Mouse (Mus musculus): ENCODE results near the gene Grap. TPM values are rescaled to one million over a fixed set of nuclear protein-coding genes. Genes with fewer than 3 reads are reported as not detected.

Grap gene
- polyA plus RNA-seq, 1 experiment from 2014 or later, result 11.7 TPM

DNA sequence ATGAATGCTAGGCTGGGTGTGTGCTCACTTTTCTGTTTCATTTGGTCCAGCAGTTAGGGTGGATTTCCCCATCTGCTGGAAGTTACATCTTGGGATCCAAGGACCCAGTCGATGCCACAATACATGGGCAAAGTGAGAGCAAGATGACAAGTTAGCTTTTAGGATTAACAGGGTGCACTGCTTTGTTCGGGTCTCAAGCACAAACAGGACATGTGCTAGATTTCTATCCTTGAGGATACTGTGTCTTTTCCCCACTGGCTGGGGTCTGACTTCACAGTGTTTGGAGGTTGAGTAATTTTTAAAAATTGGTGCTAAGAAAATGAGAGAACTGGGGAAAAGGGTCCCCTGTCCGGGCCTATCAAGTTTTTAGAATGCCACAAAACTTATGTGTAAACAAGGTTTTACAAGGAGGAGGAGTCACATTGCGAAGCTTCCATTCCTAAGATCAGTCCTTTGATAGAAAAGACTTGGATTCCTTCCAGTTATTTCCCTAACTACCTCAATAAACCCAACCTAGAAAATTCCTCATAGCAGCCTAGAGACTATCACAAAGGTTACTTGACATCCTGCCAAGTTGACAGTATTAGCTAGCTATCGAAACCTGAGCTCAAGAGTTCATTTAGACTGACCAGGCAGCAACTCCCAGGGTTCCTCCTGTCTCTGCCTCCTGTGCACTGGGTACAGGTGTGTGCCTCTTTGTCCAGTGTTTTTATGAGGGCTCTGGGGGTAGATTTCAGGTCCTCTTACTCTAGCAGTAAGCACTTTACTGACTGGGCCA is 9.7 kb upstream of the Grap start:
- Histone ChIP-seq H3K4me3 (no peak overlapping the region), H3K27ac (no peak overlapping the region)

DNA sequence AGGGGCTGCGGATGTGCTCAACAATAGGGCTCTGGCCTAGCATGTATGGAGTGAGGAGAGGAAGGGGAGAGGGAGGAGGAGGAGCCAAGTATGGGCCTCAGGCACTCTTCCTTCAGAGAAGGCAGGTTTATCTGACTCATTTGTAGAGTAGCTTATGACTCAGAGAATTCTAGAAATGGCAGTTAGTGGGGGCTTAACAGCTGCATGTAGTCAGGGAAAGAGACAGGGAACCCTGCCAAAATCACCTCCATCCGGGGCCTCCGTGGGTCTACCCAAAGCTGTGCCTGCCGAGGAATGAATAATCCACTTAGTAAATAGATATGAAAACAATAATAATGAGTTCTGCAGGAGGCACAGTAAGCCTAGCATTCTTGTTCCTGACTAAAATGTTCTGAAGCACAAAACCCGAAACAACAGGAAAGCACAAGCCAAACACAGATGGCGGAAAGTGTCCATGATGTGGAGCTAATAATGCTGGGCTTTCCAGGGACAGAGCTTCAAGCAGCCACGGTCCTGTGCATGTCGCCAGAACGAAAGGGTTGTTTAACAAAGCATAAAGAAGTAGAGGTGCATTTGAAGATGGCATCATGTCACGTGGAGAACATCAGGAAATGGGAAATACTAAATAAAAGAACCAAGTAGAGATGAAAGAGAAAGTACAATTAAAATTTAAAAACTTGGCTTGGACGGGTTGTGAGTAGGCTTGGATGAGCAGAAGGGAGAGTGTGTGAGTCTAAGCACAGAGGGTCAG is 8.3 kb upstream of the Grap start:
- Histone ChIP-seq H3K9me3 (no peaks in the 10 kb centered on the region), H3K27ac (no peak overlapping the region), H3K4me1 (no peaks in the 10 kb centered on the region), H3K9ac (no peak overlapping the region), H3K4me2 (no peak overlapping the region), H3K27me3 (replicated peaks) (no peaks in the 10 kb centered on the region), H3K36me3 (replicated peaks) (no peaks in the 10 kb centered on the region), H3K4me3 (no peak overlapping the region)
- 68% methylated on average over 11 of the region's 11 CpGs for WGBS
- ATAC-seq (replicated peaks), result no peak

More for the DNA sequence above, 9.7 kb upstream of the Grap start:
- Histone ChIP-seq H3K4me2 (no peak overlapping the region), H3K4me1 (no peaks in the 10 kb centered on the region), H3K36me3 (replicated peaks) (no peaks in the 10 kb centered on the region), H3K9ac (no peak overlapping the region), H3K9me3 (no peaks in the 10 kb centered on the region), H3K27me3 (replicated peaks) (no peaks in the 10 kb centered on the region)
- WGBS, result 78% methylated on average over 5 of the region's 5 CpGs
- no peak for ATAC-seq (replicated peaks)

DNA sequence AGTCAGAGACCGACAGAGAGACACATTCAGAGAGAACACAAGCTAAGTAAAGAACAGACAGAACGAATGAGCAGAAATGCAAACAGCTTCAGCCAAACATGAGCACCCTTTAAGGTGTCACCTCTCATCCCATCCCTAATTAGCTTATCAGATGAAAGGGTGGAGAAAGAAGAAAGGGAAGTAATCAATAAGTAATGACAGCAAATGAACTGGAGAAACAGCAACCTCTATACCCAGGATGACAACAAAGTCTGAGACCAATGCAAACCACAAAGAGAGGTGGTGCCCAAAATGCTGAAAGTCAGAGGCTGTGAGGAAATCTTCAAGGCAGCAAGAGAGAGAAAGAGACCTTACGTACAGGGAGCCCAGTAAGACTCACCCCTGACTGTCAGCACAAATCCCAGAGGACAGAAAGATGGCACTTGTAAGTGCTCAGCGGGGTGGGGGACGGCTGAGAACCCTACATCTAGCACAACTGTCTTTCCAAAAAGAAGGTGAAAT is 7.7 kb upstream of the Grap start:
- H3K9me3 ChIP-seq, result no peaks in the 10 kb centered on the region
- H3K9ac ChIP-seq, result no peak overlapping the region
- H3K4me2 ChIP-seq, result no peak overlapping the region
- H3K36me3 ChIP-seq (replicated peaks), result no peaks in the 10 kb centered on the region
- H3K4me3 ChIP-seq, result no peak overlapping the region
- H3K27ac ChIP-seq, result no peak overlapping the region
- WGBS, result 78% methylated on average over 5 of the region's 5 CpGs
- no peak for ATAC-seq (replicated peaks)
- no peaks in the 10 kb centered on the region for H3K27me3 ChIP-seq (replicated peaks)
- H3K4me1 ChIP-seq, result no peaks in the 10 kb centered on the region

DNA sequence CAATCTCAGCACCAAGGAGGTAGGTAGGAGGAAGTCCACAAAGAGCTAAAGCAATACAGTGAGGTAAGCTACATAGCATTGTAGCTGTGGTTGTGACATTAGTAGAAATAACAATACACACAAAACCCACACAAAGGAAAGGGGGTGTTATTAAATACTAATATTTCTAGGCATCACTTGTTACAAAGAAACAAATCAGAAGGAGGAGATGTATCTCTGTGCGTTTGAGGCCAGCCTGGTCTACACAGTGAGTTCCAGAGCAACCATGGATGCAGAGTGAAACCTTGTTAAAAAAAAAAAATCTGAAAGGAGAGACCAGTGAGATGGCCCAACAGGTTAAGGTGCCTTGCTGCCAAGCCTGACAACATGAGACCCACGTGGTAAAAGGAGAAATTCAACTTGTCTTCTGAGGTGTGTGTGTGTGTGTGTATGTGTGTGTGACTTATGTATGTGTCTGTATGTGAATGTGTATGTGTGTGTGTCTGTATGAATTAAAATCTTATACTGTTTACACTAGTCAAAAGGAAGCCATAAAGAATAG is 6.5 kb upstream of the Grap start:
- no peaks in the 10 kb centered on the region for H3K9me3 ChIP-seq
- ATAC-seq (replicated peaks), result no peak
- no peak overlapping the region for H3K4me3 ChIP-seq
- H3K4me1 ChIP-seq, result no peaks in the 10 kb centered on the region
- H3K36me3 ChIP-seq (replicated peaks), result no peaks in the 10 kb centered on the region
- no peak overlapping the region for H3K27ac ChIP-seq
- H3K9ac ChIP-seq, result no peak overlapping the region
- H3K27me3 ChIP-seq (replicated peaks), result no peaks in the 10 kb centered on the region
- 57% methylated on average over 2 of the region's 2 CpGs for WGBS
- no peak overlapping the region for H3K4me2 ChIP-seq

DNA sequence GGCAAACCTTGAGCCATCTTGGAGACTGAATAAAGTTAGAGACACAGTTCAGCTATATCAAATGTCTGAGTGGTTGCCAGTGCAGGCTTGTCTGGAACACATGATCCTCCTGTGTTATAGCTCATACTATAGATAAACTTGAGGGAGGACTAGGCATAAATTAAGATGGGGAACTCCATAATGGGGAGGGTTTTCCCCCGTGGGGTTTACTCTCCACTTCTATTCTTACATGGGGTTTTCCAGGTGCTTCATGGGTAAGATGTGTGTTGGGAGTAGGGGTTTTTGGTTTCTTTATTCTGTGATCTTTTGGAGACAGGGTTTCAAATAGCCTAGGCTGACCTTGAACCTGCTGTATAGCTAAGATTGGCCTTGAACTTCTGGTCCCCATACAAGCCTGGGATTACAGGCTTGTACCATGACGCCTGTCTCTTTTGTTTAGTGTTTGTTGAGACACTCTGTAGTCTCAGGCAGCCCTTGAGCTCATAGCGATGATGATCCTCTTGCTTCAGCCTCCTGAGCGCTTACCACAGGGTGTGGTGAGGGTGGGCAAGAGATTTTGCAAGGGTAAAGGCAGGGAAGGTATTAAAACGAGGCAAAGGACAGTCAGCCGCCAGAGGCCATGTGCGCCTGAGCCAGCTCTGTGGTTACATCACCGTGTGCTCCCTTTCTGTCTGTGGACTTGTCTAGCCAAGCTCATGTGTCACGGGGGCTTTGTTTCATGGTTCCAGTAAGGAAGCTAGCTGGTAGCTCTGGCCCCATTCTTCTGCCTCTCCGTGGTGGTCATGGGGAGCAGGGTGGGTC is 5.8 kb upstream of the Grap start:
- Histone ChIP-seq H3K9ac (no peak overlapping the region), H3K9me3 (no peaks in the 10 kb centered on the region), H3K27me3 (replicated peaks) (no peaks in the 10 kb centered on the region), H3K4me1 (no peaks in the 10 kb centered on the region), H3K4me2 (no peak overlapping the region), H3K36me3 (replicated peaks) (no peaks in the 10 kb centered on the region), H3K4me3 (no peak overlapping the region), H3K27ac (no peak overlapping the region)
- 70% methylated on average over 10 of the region's 10 CpGs for WGBS
- ATAC-seq (replicated peaks), result no peak

DNA sequence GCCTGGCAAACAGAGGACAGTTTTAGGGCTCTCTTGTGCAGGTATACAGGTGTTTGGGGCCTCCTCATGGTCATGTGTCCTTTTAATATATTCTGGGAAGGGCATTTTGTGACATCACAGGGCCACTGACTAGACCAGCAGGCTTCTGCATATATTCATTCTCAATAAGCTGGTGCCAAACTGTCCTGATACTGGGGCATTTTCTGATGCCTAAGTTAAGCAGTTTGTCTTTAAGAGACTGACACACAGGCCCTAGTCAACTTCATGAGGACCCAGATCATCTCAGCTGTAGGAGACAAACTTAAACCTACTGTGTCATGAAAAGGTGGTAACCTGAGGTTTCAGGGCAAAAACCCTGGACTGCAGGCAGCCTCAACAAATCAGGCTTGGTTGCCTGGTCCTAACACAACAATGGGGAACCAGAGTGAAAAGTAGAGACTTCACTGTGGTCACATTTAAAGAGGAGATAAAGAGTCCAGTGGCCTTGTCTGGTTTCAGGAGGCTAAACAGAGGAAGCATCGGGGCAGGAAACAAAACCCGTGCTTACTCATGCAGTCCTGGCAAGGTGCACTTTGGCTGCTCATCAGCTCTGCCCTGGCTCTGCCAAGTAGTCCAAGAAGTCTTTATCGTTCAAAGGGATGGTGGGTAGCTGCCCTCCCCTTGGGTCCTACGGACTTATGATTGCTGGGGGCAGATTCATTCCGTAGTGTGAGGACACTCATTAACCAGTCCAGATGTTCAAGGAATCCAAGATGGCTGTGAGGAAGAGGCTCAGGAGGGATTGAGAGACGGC is 4.9 kb upstream of the Grap start:
- Histone ChIP-seq H3K36me3 (replicated peaks) (no peaks in the 10 kb centered on the region), H3K27me3 (replicated peaks) (no peaks in the 10 kb centered on the region), H3K9me3 (no peaks in the 10 kb centered on the region), H3K27ac (no peak overlapping the region), H3K4me2 (no peak overlapping the region), H3K4me1 (no peaks in the 10 kb centered on the region), H3K9ac (no peak overlapping the region), H3K4me3 (no peak overlapping the region)
- WGBS, result 81% methylated on average over 6 of the region's 6 CpGs
- ATAC-seq (replicated peaks), result no peak

DNA sequence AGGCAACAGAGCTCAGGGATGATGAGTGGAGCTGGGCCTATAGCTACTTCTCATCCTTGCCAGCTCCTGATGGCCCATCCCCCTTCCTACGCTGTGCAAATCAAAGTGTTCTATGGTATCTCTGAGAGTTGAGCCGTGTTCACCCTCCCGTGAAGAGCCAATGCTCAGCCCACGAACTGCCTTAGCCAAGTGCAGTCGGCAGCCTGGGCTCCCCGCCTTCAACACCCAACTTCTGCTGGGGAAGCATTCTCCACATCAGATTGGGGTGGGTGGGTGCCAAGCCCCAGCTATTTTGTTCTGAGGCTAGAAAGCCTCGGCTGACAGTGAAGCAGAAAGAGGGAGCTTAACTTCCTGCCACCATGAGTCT is 4.3 kb upstream of the Grap start:
- Histone ChIP-seq H3K4me3 (no peak overlapping the region), H3K36me3 (replicated peaks) (no peaks in the 10 kb centered on the region), H3K4me2 (no peak overlapping the region), H3K4me1 (no peaks in the 10 kb centered on the region), H3K9ac (no peak overlapping the region), H3K27me3 (replicated peaks) (no peaks in the 10 kb centered on the region), H3K9me3 (no peaks in the 10 kb centered on the region), H3K27ac (no peak overlapping the region)
- WGBS, result 79% methylated on average over 7 of the region's 7 CpGs
- no peak for ATAC-seq (replicated peaks)

DNA sequence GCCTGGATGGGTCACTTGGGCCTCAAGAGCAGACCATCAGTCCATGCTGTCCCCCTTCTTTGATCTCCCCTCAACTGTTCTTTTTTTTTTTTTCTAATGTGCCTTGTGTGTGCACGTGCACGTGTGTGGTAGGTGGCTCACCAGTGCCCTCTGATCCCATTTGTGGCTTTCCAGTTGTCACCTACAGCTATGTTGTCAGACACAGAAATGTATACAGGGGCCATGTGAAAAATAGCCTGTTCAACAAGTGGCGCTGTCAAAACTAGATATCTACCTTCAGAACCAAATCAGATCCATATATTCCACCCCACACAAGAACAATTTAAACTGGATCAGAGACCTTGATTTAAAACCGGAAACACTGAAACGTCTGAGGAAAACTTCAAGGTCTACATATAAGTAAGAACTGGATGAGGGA is 3.9 kb upstream of the Grap start:
- Histone ChIP-seq H3K9ac (no peak overlapping the region), H3K9me3 (no peaks in the 10 kb centered on the region), H3K27me3 (replicated peaks) (no peaks in the 10 kb centered on the region), H3K36me3 (replicated peaks) (no peaks in the 10 kb centered on the region), H3K4me2 (no peak overlapping the region), H3K4me1 (no peaks in the 10 kb centered on the region), H3K27ac (no peak overlapping the region), H3K4me3 (no peak overlapping the region)
- WGBS, result 92% methylated on average over 5 of the region's 5 CpGs
- ATAC-seq (replicated peaks), result no peak

DNA sequence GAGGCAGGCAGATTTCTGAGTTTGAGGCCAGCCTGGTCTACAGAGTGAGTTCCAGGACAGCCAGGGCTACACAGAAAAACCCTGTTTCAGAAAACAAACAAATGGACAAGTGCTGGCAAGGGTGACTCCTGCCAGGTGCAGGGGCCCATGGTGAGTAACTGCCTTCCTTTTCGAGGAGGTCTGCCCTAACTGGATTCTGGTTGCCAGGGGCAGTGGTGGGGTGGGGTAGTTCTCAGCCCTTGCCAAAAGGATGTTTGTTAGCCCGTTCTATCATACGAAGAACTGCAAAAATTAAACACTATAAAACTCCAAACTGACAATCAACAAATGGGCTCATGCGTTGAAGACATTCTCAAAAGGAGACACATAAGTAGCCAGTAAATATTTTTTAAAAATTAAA is 3.4 kb upstream of the Grap start:
- WGBS, result 95% methylated on average over 4 of the region's 4 CpGs
- H3K9me3 ChIP-seq, result no peaks in the 10 kb centered on the region
- H3K4me2 ChIP-seq, result no peak overlapping the region
- H3K36me3 ChIP-seq (replicated peaks), result no peaks in the 10 kb centered on the region
- no peaks in the 10 kb centered on the region for H3K27me3 ChIP-seq (replicated peaks)
- ATAC-seq (replicated peaks), result no peak
- H3K4me3 ChIP-seq, result no peak overlapping the region
- H3K9ac ChIP-seq, result no peak overlapping the region
- no peak overlapping the region for H3K27ac ChIP-seq
- no peaks in the 10 kb centered on the region for H3K4me1 ChIP-seq

DNA sequence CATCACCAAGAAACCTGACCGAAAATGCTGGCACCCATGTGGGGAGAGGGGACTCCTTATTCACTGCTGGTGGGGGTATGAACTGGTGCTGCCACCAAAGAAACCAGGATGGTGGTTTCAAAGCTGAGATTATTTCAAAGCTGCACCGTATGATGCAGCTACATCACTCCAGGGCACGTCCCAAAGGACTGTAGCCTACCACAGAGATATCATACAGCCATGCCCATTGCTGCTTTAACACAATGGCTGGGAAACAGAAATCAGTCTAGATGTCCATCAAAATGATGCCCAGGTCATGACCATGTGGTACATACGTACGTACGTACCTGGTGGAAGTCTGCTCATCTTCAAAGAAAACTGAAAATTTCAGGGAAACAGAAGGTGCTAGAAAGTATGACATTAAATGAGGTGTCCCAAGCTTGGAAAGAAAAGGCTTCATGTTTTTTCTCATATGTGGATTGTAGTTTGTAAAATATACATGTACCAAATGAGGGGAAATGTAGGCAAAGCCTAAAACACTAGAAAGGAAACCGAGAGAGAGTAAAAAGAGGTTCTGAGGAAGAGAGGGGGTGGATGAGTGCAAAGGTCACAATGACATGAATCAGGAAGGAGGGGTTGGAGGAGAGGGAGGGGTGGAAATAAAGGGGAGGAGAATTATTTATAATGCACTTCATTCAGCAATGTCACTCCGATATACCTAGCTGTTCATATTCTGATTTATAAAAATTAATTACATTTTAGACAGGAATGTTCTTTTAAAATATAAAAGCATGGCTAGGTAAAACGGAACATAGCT is 2.4 kb upstream of the Grap start:
- Histone ChIP-seq H3K9me3 (no peaks in the 10 kb centered on the region), H3K4me2 (no peak overlapping the region), H3K9ac (no peak overlapping the region), H3K27me3 (replicated peaks) (no peaks in the 10 kb centered on the region), H3K4me1 (no peaks in the 10 kb centered on the region), H3K36me3 (replicated peaks) (no peaks in the 10 kb centered on the region), H3K4me3 (no peak overlapping the region), H3K27ac (no peak overlapping the region)
- ATAC-seq (replicated peaks), result no peak
- 88% methylated on average over 9 of the region's 9 CpGs for WGBS

DNA sequence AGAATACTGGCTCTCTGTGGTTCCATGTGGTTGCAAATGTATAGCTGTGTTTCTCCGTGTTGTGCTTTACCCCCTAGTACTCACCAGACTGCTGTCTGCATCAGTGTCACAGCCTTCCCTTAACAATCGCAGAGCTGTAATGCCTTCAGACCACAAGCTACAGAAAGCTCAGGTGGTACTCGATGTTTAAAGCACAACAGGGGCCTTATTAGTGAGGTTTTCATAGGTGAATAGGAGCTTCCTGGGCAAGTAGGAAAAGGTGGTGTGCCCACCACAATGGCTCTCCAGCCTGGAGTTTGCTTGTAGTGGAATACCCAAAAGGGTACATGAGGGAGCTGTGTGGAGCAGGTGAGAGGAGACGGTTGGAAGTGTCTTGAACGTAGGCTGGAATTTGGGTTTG is 849 bp upstream of the Grap start:
- no peak overlapping the region for H3K27ac ChIP-seq
- H3K9me3 ChIP-seq, result no peaks in the 10 kb centered on the region
- no peaks in the 10 kb centered on the region for H3K4me1 ChIP-seq
- no peaks in the 10 kb centered on the region for H3K36me3 ChIP-seq (replicated peaks)
- no peak overlapping the region for H3K9ac ChIP-seq
- ATAC-seq (replicated peaks), result no peak
- H3K4me3 ChIP-seq, result no peak overlapping the region
- H3K27me3 ChIP-seq (replicated peaks), result no peaks in the 10 kb centered on the region
- H3K4me2 ChIP-seq, result no peak overlapping the region
- 90% methylated on average over 5 of the region's 5 CpGs for WGBS

Data from midbrain, embryonic 15.5 days (tissue).